Mouse (Mus musculus) midbrain, embryonic 12.5 days (tissue): ENCODE measurements around the gene Aoc3. TPM values are rescaled to one million over a fixed set of nuclear protein-coding genes. Genes with fewer than 3 reads are reported as not detected.
A peak's percentile ranks its signal among the peaks of the same experiment; 100 is the strongest.

Experiments used
- ATAC-seq: fragments of 200-750 bp; cut with Nextera tagmentation; 2 replicates; pipeline ENCODE4 v1.8.0; 2017; ENCODE audit warnings: low read depth, moderate TSS enrichment, moderate library complexity; ENCODE audit not compliant: low FRiP score
- H3K27ac ChIP-seq: fragments of 300-500 bp; sonication (generic); replicated peaks from 2 replicates; pipeline ENCODE4 v1.5.1; 2016; ENCODE audit warnings: mild to moderate bottlenecking
- H3K27me3 ChIP-seq: fragments of 300-500 bp; sonication (generic); 2 replicates; pipeline ENCODE4 v1.6.1; 2016; ENCODE audit warnings: mild to moderate bottlenecking
- H3K36me3 ChIP-seq: fragments of 300-500 bp; sonication (generic); 2 replicates; pipeline ENCODE4 v1.6.1; 2016
- H3K4me1 ChIP-seq: fragments of 300-500 bp; sonication (generic); 2 replicates; pipeline ENCODE4 v1.6.1; 2016
- H3K4me2 ChIP-seq: fragments of 300-500 bp; sonication (generic); replicated peaks from 2 replicates; pipeline ENCODE4 v1.6.1; 2016; ENCODE audit warnings: mild to moderate bottlenecking, moderate library complexity
- H3K4me3 ChIP-seq: fragments of 300-500 bp; sonication (generic); 2 replicates; pipeline ENCODE4 v1.5.1; 2016; ENCODE audit warnings: mild to moderate bottlenecking
- H3K9ac ChIP-seq: fragments of 300-500 bp; sonication (generic); replicated peaks from 2 replicates; pipeline ENCODE4 v1.6.1; 2016; ENCODE audit warnings: mild to moderate bottlenecking, moderate library complexity
- H3K9me3 ChIP-seq: fragments of 300-500 bp; sonication (generic); 2 replicates; pipeline ENCODE4 v1.6.1; 2016; ENCODE audit warnings: mild to moderate bottlenecking
- WGBS: fragments of 180-500 bp; shearing (Covaris S2); methylation state at CpG from one replicate; pipeline ENCODE4 v1.1.7; 2016; 5-methylcytosine and 5-hydroxymethylcytosine counted together
- polyA plus RNA-seq: library from polyadenylated mRNA; unstranded; fragments of >200 nt; fragmentation: Nextera tagmentation; extraction: Ambion mirVana; gene quantifications from 2 replicates; pipeline ENCODE4 v1.2.1, GENCODE M21; 2016

Gene Aoc3
- not detected in 2 replicates for polyA plus RNA-seq

DNA sequence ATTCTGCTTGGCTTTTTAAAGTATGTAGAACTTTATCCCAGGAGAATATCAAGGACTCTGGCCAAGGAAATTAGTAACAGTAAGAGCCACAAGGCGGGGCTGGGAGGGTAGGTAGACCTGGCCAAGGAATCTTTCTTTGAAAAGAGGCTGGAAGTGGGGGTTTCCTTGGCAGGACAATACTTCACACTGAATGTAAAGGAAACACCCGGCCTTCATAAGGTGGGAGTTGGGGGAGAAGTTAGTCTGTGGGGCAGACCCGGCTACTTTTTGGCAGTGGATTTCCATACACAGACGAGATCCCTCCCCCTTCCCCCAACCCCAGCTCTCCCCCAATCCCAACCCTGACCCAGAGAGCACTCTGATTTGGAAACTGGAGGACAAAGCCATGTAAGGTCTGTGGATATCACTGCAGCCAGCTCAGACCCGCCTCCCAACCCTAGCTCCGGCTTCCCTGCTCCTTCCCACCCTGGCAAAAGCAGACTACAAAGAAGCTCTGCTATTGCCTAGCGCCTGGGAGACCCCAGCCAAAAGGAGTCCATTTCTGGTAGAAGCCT, at the start of gene Aoc3:
TSS of gene Aoc3 (plus strand) at position 235 of the 554 bp plus-strand sequence.
- Histone ChIP-seq H3K4me2 (no peak within 1 kb of the TSS), H3K4me3 (no peak within 1 kb of the TSS), H3K27me3 (no peaks in the 10 kb centered on the region), H3K4me1 (peaks cover 6% of the 10 kb centered on the region), H3K27ac (no peak within 1 kb of the TSS), H3K9ac (no peak within 1 kb of the TSS), H3K36me3 (peaks cover 6% of the 10 kb centered on the region), H3K9me3 (no peaks in the 10 kb centered on the region)
- ATAC-seq = no peak
- WGBS = 76% methylated on average over 7 of the region's 7 CpGs

DNA sequence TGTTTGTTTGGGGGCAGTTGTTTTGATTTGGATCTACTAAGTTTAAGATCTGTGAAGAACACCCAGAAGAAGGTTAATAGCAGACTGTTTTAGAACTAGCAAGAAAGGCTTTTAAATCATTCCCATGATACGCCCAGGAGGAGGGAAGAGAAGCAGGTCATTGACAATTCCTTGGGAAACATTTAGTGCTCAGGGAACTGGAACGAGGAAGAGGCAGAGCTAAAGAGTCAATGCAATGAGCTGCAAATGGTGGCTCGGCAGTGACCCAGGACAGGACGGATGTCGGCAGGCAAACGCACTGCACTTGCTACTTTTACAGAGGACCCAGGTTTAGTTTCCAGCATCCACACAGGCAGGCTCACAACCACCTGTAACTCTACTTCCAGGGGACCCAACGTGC, 49.6 kb upstream of the Aoc3 start:
- H3K36me3 ChIP-seq = no peaks in the 10 kb centered on the region
- H3K9ac ChIP-seq = no peak overlapping the region
- peaks cover 14% of the 10 kb centered on the region for H3K27me3 ChIP-seq
- no peak overlapping the region for H3K4me2 ChIP-seq
- WGBS = 51% methylated on average over 7 of the region's 7 CpGs
- ATAC-seq = no peak
- no peak overlapping the region for H3K4me3 ChIP-seq
- H3K9me3 ChIP-seq = no peaks in the 10 kb centered on the region
- H3K4me1 ChIP-seq = peaks cover 28% of the 10 kb centered on the region
- no peak overlapping the region for H3K27ac ChIP-seq

DNA sequence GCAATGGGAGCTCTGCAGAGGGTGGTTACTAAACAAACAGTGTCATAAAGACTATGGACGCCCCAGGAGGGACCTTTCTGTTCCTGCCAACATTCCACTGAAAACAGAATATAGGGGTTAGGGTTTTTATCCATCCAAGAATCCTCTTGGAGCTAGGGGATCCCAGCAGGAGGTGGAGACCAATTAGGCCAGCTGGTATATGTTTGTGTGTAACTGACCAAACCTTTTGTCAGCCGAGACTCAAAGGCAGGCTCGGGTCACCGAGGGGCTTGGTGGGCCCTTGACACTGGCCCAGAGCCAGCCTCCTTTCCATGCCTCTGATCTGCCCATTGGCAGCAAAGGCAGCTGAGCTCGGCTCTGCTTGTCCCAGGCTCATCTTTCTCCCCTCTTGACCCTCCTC, 47.5 kb upstream of the Aoc3 start:
- H3K27ac ChIP-seq = no peak overlapping the region
- no peak overlapping the region for H3K9ac ChIP-seq
- WGBS = 25% methylated on average over 5 of the region's 5 CpGs
- no peak overlapping the region for H3K4me2 ChIP-seq
- no peak overlapping the region for H3K4me3 ChIP-seq
- H3K36me3 ChIP-seq = peaks cover 4% of the 10 kb centered on the region
- ATAC-seq = no peak
- H3K27me3 ChIP-seq = peaks cover 5% of the 10 kb centered on the region
- H3K9me3 ChIP-seq = no peaks in the 10 kb centered on the region
- peaks cover 9% of the 10 kb centered on the region for H3K4me1 ChIP-seq

DNA sequence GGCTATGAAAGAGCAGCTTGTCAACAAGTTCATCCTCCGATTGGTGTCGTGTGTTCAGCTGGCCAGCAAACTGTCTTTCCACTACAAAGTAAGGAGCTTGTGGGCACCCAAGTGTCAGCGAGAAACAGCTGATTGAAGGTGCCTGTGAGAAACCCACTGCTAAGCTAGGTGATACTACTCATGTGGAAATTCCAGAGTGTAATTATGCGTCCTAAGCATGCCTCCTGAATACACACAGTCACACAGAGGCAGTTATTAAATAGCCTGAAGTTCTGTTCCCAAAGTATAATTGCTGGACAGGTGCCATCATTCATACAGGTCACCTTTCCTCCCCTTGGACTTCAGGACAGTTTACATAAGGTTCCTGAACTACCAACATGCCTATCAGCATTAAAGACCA, 46.6 kb upstream of the Aoc3 start:
- peaks cover 5% of the 10 kb centered on the region for H3K27me3 ChIP-seq
- 80% methylated on average over 4 of the region's 4 CpGs for WGBS
- H3K9me3 ChIP-seq = no peaks in the 10 kb centered on the region
- H3K27ac ChIP-seq = no peak overlapping the region
- H3K36me3 ChIP-seq = peaks cover 7% of the 10 kb centered on the region
- H3K9ac ChIP-seq = no peak overlapping the region
- no peak overlapping the region for H3K4me3 ChIP-seq
- no peak for ATAC-seq
- peaks cover 5% of the 10 kb centered on the region; the same call in 1 of the 2 replicates for H3K4me1 ChIP-seq
- no peak overlapping the region for H3K4me2 ChIP-seq

DNA sequence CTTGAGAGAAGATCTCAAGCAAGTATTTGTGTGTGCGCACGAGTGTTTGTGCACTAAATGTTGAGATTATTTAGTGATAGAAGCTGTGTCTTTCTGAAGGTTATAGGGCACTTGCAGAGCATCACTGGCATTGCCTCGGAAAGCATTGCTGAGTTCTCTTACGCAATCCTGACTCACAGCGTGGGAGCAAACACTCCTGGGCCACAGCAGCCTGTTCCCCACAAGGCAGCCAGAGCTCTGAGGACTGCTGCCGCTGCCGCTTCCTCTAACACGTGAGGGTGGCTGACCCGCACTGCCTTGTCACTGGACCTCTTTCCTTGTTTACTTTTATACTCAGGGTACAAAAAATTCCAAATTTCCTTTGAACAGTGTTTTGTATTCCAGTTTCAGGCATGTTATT, 43.1 kb upstream of the Aoc3 start:
- 92% methylated on average over 9 of the region's 9 CpGs for WGBS
- no peak overlapping the region for H3K9ac ChIP-seq

DNA sequence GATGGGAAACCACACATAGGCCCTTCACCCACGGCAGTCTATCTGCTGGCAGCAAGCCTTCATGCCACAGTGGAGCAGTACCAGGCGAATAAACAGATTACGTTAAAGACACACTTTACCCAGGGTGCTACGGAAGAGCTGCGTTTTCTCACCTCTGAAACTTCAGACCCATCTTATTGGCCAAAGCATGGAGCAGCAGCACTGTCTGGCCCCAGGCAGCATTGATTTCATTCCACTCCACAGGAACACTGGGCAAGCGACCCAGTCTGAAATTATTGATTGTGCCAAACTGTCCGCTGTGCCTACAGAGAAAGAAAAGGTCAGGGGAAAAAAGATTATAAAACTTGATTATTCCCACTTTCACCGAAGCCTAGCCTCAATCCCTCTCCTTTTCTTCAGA, 39.2 kb upstream of the Aoc3 start:
- H3K4me3 ChIP-seq = no peak overlapping the region
- H3K4me1 ChIP-seq = no peaks in the 10 kb centered on the region
- no peaks in the 10 kb centered on the region for H3K9me3 ChIP-seq
- H3K4me2 ChIP-seq = no peak overlapping the region
- 97% methylated on average over 8 of the region's 8 CpGs for WGBS
- no peak overlapping the region for H3K9ac ChIP-seq
- no peaks in the 10 kb centered on the region for H3K27me3 ChIP-seq
- no peak for ATAC-seq
- H3K36me3 ChIP-seq = peaks cover 79% of the 10 kb centered on the region
- H3K27ac ChIP-seq = no peak overlapping the region

More for the DNA sequence above, 43.1 kb upstream of the Aoc3 start:
- H3K27me3 ChIP-seq = no peaks in the 10 kb centered on the region
- no peak overlapping the region for H3K27ac ChIP-seq
- H3K4me1 ChIP-seq = no peaks in the 10 kb centered on the region
- H3K9me3 ChIP-seq = no peaks in the 10 kb centered on the region
- H3K4me2 ChIP-seq = no peak overlapping the region
- no peak overlapping the region for H3K4me3 ChIP-seq
- H3K36me3 ChIP-seq = peaks cover 41% of the 10 kb centered on the region
- no peak for ATAC-seq

DNA sequence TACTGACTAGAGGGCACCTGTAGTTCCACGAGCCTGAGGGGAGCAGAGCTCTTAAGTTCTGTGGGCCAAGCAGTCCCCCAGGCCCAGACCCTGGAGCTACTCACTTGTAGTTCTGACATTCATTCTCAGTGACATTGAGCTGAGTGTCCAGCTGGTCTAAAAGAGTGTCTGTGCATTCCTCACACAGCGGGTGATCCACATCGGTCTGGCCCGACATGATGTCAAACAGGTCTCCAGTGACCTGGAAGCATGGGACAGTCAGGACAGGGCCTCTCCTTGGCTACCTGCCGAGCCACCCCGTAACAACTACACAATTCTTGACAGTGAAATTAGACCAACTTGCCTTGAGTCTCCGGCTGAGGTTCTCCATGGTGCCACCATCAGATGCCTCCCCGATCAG, 35.2 kb upstream of the Aoc3 start:
- Histone ChIP-seq H3K36me3 (peaks cover 82% of the 10 kb centered on the region), H3K4me3 (no peak overlapping the region)
- 93% methylated on average over 8 of the region's 8 CpGs for WGBS

DNA sequence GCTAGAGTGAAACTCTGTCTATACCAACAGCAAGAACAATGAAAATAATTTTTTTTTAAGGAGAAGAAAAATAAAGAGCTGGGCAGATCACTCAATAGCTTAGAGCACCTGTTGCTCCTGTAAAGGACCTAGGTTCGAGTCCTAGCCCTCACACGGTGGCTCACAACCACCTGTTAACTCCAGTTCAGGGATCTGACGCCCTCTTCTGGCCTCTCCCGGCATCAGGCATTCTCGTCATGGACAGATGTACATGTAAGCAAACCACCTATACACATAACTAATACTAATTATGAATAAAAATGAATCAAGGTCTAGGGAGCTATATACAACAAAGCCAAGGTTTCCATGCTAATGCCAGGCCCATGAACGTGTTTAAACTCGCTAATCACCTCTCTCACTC, 29.5 kb upstream of the Aoc3 start:
- Histone ChIP-seq H3K4me2 (peak overlapping the region; percentile 98), H3K36me3 (peaks cover 28% of the 10 kb centered on the region), H3K27ac (no peak overlapping the region), H3K9me3 (no peaks in the 10 kb centered on the region), H3K9ac (peak overlapping the region; percentile 86; the same call in 1 of the 2 replicates), H3K4me1 (peaks cover 14% of the 10 kb centered on the region), H3K4me3 (peak overlapping the region; percentile 95), H3K27me3 (no peaks in the 10 kb centered on the region)
- no peak for ATAC-seq
- WGBS = 66% methylated on average over 7 of the region's 7 CpGs

More for the DNA sequence above, 35.2 kb upstream of the Aoc3 start:
- no peaks in the 10 kb centered on the region for H3K27me3 ChIP-seq
- 0 out of 2 replicates have a peak, but pooled peaks cover under 1% of the 10 kb centered on the region for H3K4me1 ChIP-seq
- no peaks in the 10 kb centered on the region for H3K9me3 ChIP-seq
- H3K4me2 ChIP-seq = no peak overlapping the region
- H3K27ac ChIP-seq = no peak overlapping the region
- no peak overlapping the region for H3K9ac ChIP-seq
- no peak for ATAC-seq

DNA sequence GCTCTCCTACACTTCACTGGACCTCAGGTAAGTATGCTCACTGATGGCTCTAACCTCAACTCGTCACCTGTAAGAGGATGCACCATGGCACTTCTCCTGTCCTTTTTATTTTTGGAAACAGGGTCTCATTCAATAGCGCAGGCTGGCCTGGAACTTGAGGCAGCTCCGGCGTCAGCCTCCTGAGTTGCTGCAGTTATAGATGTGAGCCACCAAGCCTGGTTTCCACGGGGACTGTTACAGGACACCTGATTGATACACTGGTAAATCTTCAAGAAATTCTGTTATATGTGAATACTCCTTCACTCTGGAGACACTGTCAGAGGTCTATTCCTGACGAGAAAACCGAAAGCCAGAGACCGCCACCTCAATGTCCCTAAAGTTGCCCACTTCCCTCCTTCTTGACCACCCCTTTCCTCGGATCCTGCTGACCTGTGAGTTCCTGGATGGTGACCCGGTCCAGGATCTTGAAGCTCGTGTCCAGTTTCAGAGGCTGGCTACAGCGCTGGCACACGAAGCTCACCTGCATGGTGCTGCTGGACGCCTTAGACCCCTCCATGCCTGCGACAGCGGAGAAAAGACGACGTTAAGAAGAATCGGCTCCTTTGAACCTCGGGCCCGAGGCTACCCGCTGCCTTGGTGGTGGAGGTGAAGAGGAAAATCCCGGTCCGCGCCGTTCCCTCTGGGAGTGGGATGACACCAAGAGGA, 29.0 kb upstream of the Aoc3 start:
- H3K27ac ChIP-seq = peak overlapping the region; percentile 64; the same call in 1 of the 2 replicates
- WGBS = 13% methylated on average over 26 of the region's 26 CpGs

DNA sequence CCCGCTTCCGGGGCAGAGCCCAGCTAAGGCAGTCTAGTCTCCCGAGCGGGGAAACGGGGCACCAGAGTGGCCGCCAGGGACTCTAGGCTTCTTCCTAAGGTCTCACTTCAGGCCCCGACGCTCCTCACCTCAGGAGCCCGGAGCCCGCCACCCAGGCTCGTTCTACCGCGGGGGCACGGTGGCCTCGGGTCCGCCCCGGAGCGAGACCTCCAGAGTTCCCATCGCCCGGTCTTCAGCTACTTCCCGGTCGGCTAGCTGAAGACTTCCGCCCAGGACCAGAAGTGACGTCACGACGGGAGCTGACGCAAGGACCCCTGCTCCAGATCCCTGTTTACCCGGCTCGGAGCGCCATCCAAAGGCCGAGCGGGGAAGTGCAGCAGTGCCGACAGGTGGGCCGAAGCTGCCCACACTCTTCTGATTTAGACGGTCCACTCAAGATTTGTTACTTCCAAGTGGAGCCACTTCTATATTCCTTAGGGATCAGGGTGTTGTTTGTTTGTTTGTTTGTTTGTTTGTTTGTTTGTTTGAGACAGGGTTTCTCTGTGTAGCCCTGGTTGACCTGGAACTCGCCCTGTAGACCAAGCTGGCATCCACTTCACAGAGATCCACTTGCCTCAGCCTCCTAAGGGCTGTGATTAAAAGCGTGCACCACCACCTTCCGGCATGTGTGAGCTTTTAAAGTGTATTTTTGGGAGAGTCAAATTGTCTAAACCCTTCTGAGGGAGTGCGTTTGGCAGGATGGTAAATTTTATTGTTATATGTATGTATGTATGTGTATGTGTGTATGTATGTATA, 28.2 kb upstream of the Aoc3 start, which contains the start of gene Becn1:
TSS of gene Becn1 (minus strand) at position 283 of the 795 bp plus-strand sequence.
- H3K9ac ChIP-seq = peak within 1 kb of the TSS; percentile 86
- peak within 1 kb of the TSS; percentile 64; the same call in 1 of the 2 replicates for H3K27ac ChIP-seq
- peak within 1 kb of the TSS; percentile 95 for H3K4me3 ChIP-seq
- H3K36me3 ChIP-seq = peaks cover 20% of the 10 kb centered on the region
- H3K9me3 ChIP-seq = no peaks in the 10 kb centered on the region
- peak within 1 kb of the TSS; percentile 98 for H3K4me2 ChIP-seq
- H3K27me3 ChIP-seq = no peaks in the 10 kb centered on the region
- WGBS = 7% methylated on average over 39 of the region's 39 CpGs
- ATAC-seq = peak; percentile 82
- peaks cover 14% of the 10 kb centered on the region for H3K4me1 ChIP-seq

More for the DNA sequence above, 29.0 kb upstream of the Aoc3 start:
- ATAC-seq = peak; percentile 38
- Histone ChIP-seq H3K9me3 (no peaks in the 10 kb centered on the region), H3K4me3 (peak overlapping the region; percentile 95), H3K27me3 (no peaks in the 10 kb centered on the region), H3K4me1 (peaks cover 14% of the 10 kb centered on the region), H3K36me3 (peaks cover 22% of the 10 kb centered on the region), H3K4me2 (peak overlapping the region; percentile 98), H3K9ac (peak overlapping the region; percentile 86)

DNA sequence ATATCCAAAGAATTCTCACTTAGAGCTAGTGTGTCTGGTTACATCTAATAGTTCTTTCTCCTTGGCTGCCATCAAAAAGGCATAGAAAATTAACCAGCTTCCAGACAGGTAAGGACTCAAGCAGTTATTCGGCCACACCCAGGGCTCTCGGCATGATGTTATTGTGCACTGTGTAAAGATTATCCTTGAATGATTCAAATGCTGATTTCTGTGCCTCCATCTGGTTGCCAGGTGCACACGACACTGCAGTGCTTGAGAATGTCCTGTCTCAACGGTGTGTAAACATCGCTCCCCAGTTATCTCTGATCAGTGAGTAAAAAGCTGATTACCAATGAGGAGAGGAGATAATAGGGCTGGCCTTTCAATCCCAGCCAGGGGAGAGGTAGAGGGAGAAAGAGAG, 22.7 kb upstream of the Aoc3 start:
- no peaks in the 10 kb centered on the region for H3K36me3 ChIP-seq
- H3K4me3 ChIP-seq = no peak overlapping the region
- no peak overlapping the region for H3K4me2 ChIP-seq
- ATAC-seq = no peak
- no peak overlapping the region for H3K9ac ChIP-seq
- no peaks in the 10 kb centered on the region for H3K9me3 ChIP-seq
- no peaks in the 10 kb centered on the region for H3K4me1 ChIP-seq
- WGBS = 39% methylated on average over 5 of the region's 5 CpGs
- no peaks in the 10 kb centered on the region for H3K27me3 ChIP-seq
- no peak overlapping the region for H3K27ac ChIP-seq

DNA sequence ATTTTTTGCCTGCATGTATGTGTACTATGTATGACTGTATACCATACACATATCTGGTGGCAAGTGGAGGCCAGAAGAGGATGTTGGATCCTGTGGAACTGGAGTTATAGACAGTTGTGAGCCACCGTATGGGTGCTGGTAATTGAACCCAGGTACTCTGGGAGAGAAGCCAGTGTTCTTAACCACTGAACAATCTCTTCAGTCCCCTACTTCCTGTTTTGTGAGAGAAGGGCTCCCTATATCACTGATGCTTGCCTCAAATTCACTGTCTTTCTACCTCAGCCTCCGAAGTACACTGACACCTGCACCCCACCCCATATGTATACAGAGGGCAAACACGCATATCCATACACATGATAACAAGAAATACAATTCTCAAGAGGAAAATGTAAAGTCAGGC, 19.3 kb upstream of the Aoc3 start:
- no peak for ATAC-seq
- WGBS = 91% methylated on average over 3 of the region's 3 CpGs

More for the DNA sequence above, 19.3 kb upstream of the Aoc3 start:
- Histone ChIP-seq H3K9ac (no peak overlapping the region), H3K27ac (no peak overlapping the region), H3K4me2 (no peak overlapping the region), H3K4me1 (peaks cover 2% of the 10 kb centered on the region; the same call in 1 of the 2 replicates), H3K9me3 (no peaks in the 10 kb centered on the region), H3K4me3 (no peak overlapping the region), H3K36me3 (no peaks in the 10 kb centered on the region), H3K27me3 (no peaks in the 10 kb centered on the region)
